Mouse (Mus musculus): ENCODE results near the gene Map4k5.

DNA sequence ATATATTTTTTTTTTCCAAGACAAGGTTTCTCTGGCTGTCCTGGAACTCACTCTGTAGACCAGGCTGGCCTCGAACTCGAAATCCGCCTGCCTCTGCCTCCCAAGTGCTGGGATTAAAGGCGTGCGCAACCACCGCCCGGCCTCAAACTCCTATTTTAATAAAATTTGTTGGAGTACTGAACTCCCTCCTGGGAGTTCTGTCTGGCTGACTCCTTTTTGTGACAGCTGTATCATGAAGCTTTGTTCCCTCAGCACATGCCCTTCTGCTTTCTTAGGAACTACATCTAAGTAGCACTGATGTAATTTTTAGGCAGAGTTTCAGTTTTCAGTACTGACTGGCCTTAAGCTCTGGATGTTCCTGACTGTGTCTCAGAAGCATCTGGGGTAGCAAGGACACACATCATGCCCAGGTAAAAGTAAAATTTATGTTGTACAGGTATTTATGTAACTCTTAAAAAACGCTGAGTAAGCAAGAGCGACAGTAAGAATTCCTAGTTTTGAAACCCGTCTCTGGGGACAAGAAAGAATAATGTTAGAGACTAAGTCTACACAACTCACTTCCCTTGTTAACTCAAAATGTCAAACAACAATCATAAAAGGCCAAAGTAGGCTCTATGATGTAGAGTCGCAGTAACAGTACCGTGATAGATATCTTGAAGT is 37.2 kb downstream of the Map4k5 start:
- TF ChIP-seq CTCF (conservative IDR thresholded peaks at IDR 0.05; ENCODE audit: low read length) (no peak), NANOG (IDR thresholded peaks at IDR 0.05; ENCODE audit: borderline replicate concordance, low read length) (no peak), POU5F1 (IDR thresholded peaks at IDR 0.05; ENCODE audit: borderline replicate concordance, low read length) (no peak)
